Mouse (Mus musculus) CD4-positive, CD25-positive, alpha-beta regulatory T cell, adult 2 months (primary cell): ENCODE measurements around the gene Hpca.

Experiments
- DNase-seq: peaks from one replicate; pipeline ENCODE4 v3.0.0-alpha.2; 2012; ENCODE audit warnings: low read depth, low spot score

The Hpca gene

GRCm38 (mm10) chr4:129121569-129122086 lies at the start of gene Hpca:
Hpca (minus strand) TSS chr4:129122036.
- DNase-seq: peak; percentile 11

GRCm38 (mm10) chr4:129161581-129162255 lies 39.9 kb upstream of the Hpca start:
- no peak for DNase-seq

GRCm38 (mm10) chr4:129161076-129161475 lies 39.2 kb upstream of the Hpca start:
- DNase-seq: no peak

- DNase-seq: no peak
Observed at GRCm38 (mm10) chr4:129158549-129158948, 36.7 kb upstream of the Hpca start.

- DNase-seq: no peak
Observed at GRCm38 (mm10) chr4:129157541-129157940, 35.7 kb upstream of the Hpca start.

- DNase-seq: no peak
Observed at GRCm38 (mm10) chr4:129151276-129151811, 29.5 kb upstream of the Hpca start.

- DNase-seq: no peak
Observed at GRCm38 (mm10) chr4:129149321-129149720, 27.5 kb upstream of the Hpca start.

- DNase-seq: no peak
Observed at GRCm38 (mm10) chr4:129147552-129148103, 25.8 kb upstream of the Hpca start.

- DNase-seq: no peak
Observed at GRCm38 (mm10) chr4:129146392-129146791, 24.6 kb upstream of the Hpca start.

- no peak for DNase-seq
Observed at GRCm38 (mm10) chr4:129145943-129146342, 24.1 kb upstream of the Hpca start.

- DNase-seq: no peak
Observed at GRCm38 (mm10) chr4:129145411-129145810, 23.6 kb upstream of the Hpca start.

GRCm38 (mm10) chr4:129144401-129145367 lies 22.8 kb upstream of the Hpca start:
- DNase-seq: no peak

- DNase-seq: no peak
Observed at GRCm38 (mm10) chr4:129143509-129143908, 21.7 kb upstream of the Hpca start.

GRCm38 (mm10) chr4:129142439-129143045 lies 20.7 kb upstream of the Hpca start:
- no peak for DNase-seq

GRCm38 (mm10) chr4:129141560-129142438 lies 20.0 kb upstream of the Hpca start:
- no peak for DNase-seq

- no peak for DNase-seq
Observed at GRCm38 (mm10) chr4:129140808-129141207, 19.0 kb upstream of the Hpca start.

- no peak for DNase-seq
Observed at GRCm38 (mm10) chr4:129139642-129140041, 17.8 kb upstream of the Hpca start.

- DNase-seq: no peak
Observed at GRCm38 (mm10) chr4:129137392-129138321, 15.8 kb upstream of the Hpca start.
